Mouse (Mus musculus): Measurements from ENCODE around the gene Mgme1. TPM values are rescaled to one million over a fixed set of nuclear protein-coding genes. Genes with fewer than 3 reads are reported as not detected.

The Mgme1 gene
- polyA plus RNA-seq, 2 experiments from 2014 or later = 6.4 to 11.9 TPM

GRCm38 (mm10) chr2:144308561-144308960 is 38.1 kb downstream of the Mgme1 start:
- ATAC-seq = no peak

GRCm38 (mm10) chr2:144310273-144310672 is 39.8 kb downstream of the Mgme1 start:
- ATAC-seq = no peak

GRCm38 (mm10) chr2:144311372-144311771 is 40.9 kb downstream of the Mgme1 start:
- ATAC-seq = no peak

DNA sequence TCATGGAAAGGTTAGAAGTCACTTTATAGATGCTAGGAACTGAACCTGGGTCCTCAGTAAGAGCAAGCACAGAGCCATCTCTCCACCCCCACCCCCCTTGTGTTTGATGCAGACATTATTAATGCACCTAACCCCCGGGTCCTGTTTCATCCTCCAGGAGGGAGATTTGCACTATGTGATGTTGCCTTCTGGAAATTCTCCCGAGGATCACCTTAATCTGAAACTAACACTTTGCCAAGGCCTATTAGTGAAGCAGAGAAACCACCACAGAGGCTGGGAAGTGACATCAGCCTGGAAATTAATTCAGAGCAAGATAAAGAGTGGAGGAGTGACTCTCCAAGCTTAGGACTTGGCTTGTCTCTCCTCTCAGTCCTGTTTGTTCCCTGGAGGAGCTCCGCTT is 53.8 kb downstream of the Mgme1 start:
- no peak for ATAC-seq

- ATAC-seq = no peak
These were observed 59.0 kb downstream of the Mgme1 start for GRCm38 (mm10) chr2:144329451-144329850.

GRCm38 (mm10) chr2:144329937-144330336 is 59.5 kb downstream of the Mgme1 start:
- ATAC-seq = no peak

DNA sequence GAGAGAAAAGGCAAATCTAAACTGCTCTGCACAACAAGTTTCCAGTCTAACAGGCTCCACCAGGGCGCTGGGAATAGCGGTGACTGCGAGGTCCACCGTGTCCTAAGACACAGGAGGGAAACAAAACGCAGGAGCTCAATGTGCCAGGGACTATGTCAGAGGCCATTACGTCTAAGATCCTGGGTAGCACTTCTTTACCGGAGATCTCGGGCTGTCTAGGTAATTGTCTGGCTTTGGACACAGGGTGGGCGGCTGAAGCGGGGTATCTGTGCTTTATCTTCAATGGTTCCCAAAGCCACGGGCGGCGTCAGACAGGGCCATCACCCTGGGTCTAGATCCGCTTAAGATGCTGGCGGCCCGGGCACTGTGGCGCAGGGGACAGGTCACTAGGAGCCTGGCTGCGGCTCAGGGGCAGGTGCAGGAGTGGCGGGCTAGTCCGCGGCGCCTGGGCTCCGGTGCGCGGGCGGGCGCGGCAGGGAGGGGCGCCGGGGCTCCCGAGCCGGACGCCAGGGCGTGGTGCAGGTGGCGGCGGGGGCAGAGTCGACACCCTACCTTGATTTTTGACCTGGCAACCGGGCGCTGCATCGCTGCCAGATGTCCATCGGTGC is 60.0 kb downstream of the Mgme1 start:
- no peak for ATAC-seq

Other genes with a start within 250 kb of the Mgme1 start
- not detected for gene Banf2, start 237.6 kb upstream of the Mgme1 start, polyA plus RNA-seq (2017; shearing (Covaris generic))
- 100 to 1,000 TPM in 1 of 2 experiments, 10 to 100 TPM in 1; 85.8 to 119 TPM for gene Snx5, start 243 bp downstream of the Mgme1 start, polyA plus RNA-seq (2017; shearing (Covaris generic))
- gene Ovol2, start 61.5 kb downstream of the Mgme1 start, polyA plus RNA-seq (2017; shearing (Covaris generic)) = not detected
- gene Kat14, start 98.3 kb downstream of the Mgme1 start, polyA plus RNA-seq (2017; shearing (Covaris generic)) = 10 to 100 TPM; 12.7 to 16.8 TPM
- 1 to 10 TPM in 1 of 2 experiments, not detected in 1; 2.4 TPM for gene Pet117, start 98.3 kb downstream of the Mgme1 start, polyA plus RNA-seq (2017; shearing (Covaris generic))

Measured in activated CD4-positive, CD25-positive, alpha-beta regulatory T cell, adult 4 months (primary cell).